Mouse (Mus musculus): Measurements from ENCODE around the gene Med15. TPM values are rescaled to one million over a fixed set of nuclear protein-coding genes. Genes with fewer than 3 reads are reported as not detected.

The Med15 gene
- polyA plus RNA-seq, 1 experiment from 2014 or later, result 29.4 TPM

Other genes starting within 250 kb of the Med15 start
- gene Aifm3, start 243.3 kb downstream of the Med15 start, polyA plus RNA-seq (2014; fragmentation: Nextera tagmentation; extraction: Ambion mirVana), result 1.4 and 3.0 TPM in 2 replicates
- 70.5 and 77.2 TPM in 2 replicates for gene Lztr1, start 224.2 kb downstream of the Med15 start, polyA plus RNA-seq (2014; fragmentation: Nextera tagmentation; extraction: Ambion mirVana)
- 46.7 and 47.1 TPM in 2 replicates for gene Thap7, start 201.8 kb downstream of the Med15 start, polyA plus RNA-seq (2014; fragmentation: Nextera tagmentation; extraction: Ambion mirVana)
- gene Lrrc74b, start 171.6 kb downstream of the Med15 start, polyA plus RNA-seq (2014; fragmentation: Nextera tagmentation; extraction: Ambion mirVana), result 0.14 and 0.23 TPM in 2 replicates
- 0.41 and 0.86 TPM in 2 replicates for gene P2rx6, start 171.0 kb downstream of the Med15 start, polyA plus RNA-seq (2014; fragmentation: Nextera tagmentation; extraction: Ambion mirVana)
- gene Slc7a4, start 149.7 kb downstream of the Med15 start, polyA plus RNA-seq (2014; fragmentation: Nextera tagmentation; extraction: Ambion mirVana), result 1.5 and 2.0 TPM in 2 replicates
- gene Smpd4, start 113.5 kb downstream of the Med15 start, polyA plus RNA-seq (2014; fragmentation: Nextera tagmentation; extraction: Ambion mirVana), result 41.1 and 46.5 TPM in 2 replicates
- 4.8 and 5.4 TPM in 2 replicates for gene Ccdc74a, start 86.4 kb downstream of the Med15 start, polyA plus RNA-seq (2014; fragmentation: Nextera tagmentation; extraction: Ambion mirVana)
- 38.7 and 39.5 TPM in 2 replicates for gene Klhl22, start 26.7 kb upstream of the Med15 start, polyA plus RNA-seq (2014; fragmentation: Nextera tagmentation; extraction: Ambion mirVana)
- gene Scarf2, start 64.4 kb upstream of the Med15 start, polyA plus RNA-seq (2014; fragmentation: Nextera tagmentation; extraction: Ambion mirVana), result 3.8 and 4.4 TPM in 2 replicates
- gene B830017H08Rik, start 100.2 kb upstream of the Med15 start, polyA plus RNA-seq (2014; fragmentation: Nextera tagmentation; extraction: Ambion mirVana), result 0.21 and 0.37 TPM in 2 replicates
- 2.2 and 2.3 TPM in 2 replicates for gene Car15, start 105.5 kb upstream of the Med15 start, polyA plus RNA-seq (2014; fragmentation: Nextera tagmentation; extraction: Ambion mirVana)
- gene Gm20518, start 158.8 kb upstream of the Med15 start, polyA plus RNA-seq (2014; fragmentation: Nextera tagmentation; extraction: Ambion mirVana), result 0.16 and 0.25 TPM in 2 replicates
- gene Tssk1, start 161.3 kb upstream of the Med15 start, polyA plus RNA-seq (2014; fragmentation: Nextera tagmentation; extraction: Ambion mirVana), result not detected in 2 replicates
- gene Dgcr2, start 165.7 kb upstream of the Med15 start, polyA plus RNA-seq (2014; fragmentation: Nextera tagmentation; extraction: Ambion mirVana), result 74.2 and 83.3 TPM in 2 replicates
- gene Tssk2, start 165.7 kb upstream of the Med15 start, polyA plus RNA-seq (2014; fragmentation: Nextera tagmentation; extraction: Ambion mirVana), result 0.15 TPM in 1 of 2 replicates, not detected in the other
- gene Ess2, start 178.5 kb upstream of the Med15 start, polyA plus RNA-seq (2014; fragmentation: Nextera tagmentation; extraction: Ambion mirVana), result 39.4 and 41.4 TPM in 2 replicates
- 0.95 and 1.1 TPM in 2 replicates for gene Gsc2, start 182.2 kb upstream of the Med15 start, polyA plus RNA-seq (2014; fragmentation: Nextera tagmentation; extraction: Ambion mirVana)
- gene Slc25a1, start 195.3 kb upstream of the Med15 start, polyA plus RNA-seq (2014; fragmentation: Nextera tagmentation; extraction: Ambion mirVana), result 96.5 and 97.6 TPM in 2 replicates
- gene Vpreb2, start 247.5 kb upstream of the Med15 start, polyA plus RNA-seq (2014; fragmentation: Nextera tagmentation; extraction: Ambion mirVana), result not detected in 2 replicates

Measured in midbrain, embryonic 11.5 days (tissue).